Mouse (Mus musculus) erythroid progenitor cell, adult 5-6 weeks (primary cell): ENCODE results near the gene Wfdc9. TPM values are rescaled to one million over a fixed set of nuclear protein-coding genes. Genes with fewer than 3 reads are reported as not detected.
"Not testable (repeated sequence)": the region's sequence is repeated elsewhere in the genome, so short reads cannot be mapped to it uniquely, and the experiment has no call there.

Experiments used
- ATAC-seq: replicated peaks from 2 replicates; pipeline ENCODE4 v1.8.0; 2016; ENCODE audit warnings: moderate number of reproducible peaks, mild to moderate bottlenecking, moderate TSS enrichment, inconsistent platforms; ENCODE audit not compliant: poor library complexity, low FRiP score, severe bottlenecking
- total RNA-seq, 2 experiments: library from RNA; stranded (forward) in 1 of 2; stranded (reverse) in 1 of 2; fragments of 150-400 nt in 1 of 2; fragments of 186-747, 209-891 nt in 1 of 2; gene quantifications; 2 replicates each; pipeline versions ENCODE4 v1.2.3 to v1.2.4; 2015 to 2017; ENCODE audit warnings: low replicate concordance in 2 of 2

The Wfdc9 gene
- total RNA-seq, 2 experiments from 2014 or later, result not detected

GRCm38 (mm10) chr2:164635266-164635665 is 21.1 kb downstream of the Wfdc9 start:
- ATAC-seq, result no peak

- ATAC-seq, result no peak
These were observed 34.6 kb downstream of the Wfdc9 start for GRCm38 (mm10) chr2:164621775-164622174.

- no peak for ATAC-seq
These were observed 37.3 kb downstream of the Wfdc9 start for GRCm38 (mm10) chr2:164619050-164619449.

- no peak for ATAC-seq
These were observed 41.0 kb downstream of the Wfdc9 start for GRCm38 (mm10) chr2:164615386-164615785.

GRCm38 (mm10) chr2:164613471-164613870 is 42.9 kb downstream of the Wfdc9 start, which contains the start of the genes Wfdc6b and Wfdc8:
Gene Wfdc6b (plus strand): TSS chr2:164613522.
Gene Wfdc8 (minus strand): TSS chr2:164613626.
- not testable (repeated sequence) for ATAC-seq

- no peak for ATAC-seq
These were observed 47.6 kb downstream of the Wfdc9 start for GRCm38 (mm10) chr2:164608781-164609180.

- no peak for ATAC-seq
These were observed 52.0 kb downstream of the Wfdc9 start for GRCm38 (mm10) chr2:164604411-164604810.

GRCm38 (mm10) chr2:164603482-164603881 is 52.9 kb downstream of the Wfdc9 start:
- ATAC-seq, result no peak

- ATAC-seq, result no peak
These were observed 56.2 kb downstream of the Wfdc9 start for GRCm38 (mm10) chr2:164600179-164600578.

Other genes starting within 250 kb of the Wfdc9 start
Only the 30 nearest of the 31 such genes appear.
- gene Sdc4, start 212.7 kb downstream of the Wfdc9 start, total RNA-seq (2015; ENCODE audit: low replicate concordance), result 2.5 and 7.2 TPM in 2 replicates
- 5.7 and 7.2 TPM in 2 replicates for gene Sdc4, start 212.7 kb downstream of the Wfdc9 start, total RNA-seq (2017; ENCODE audit: low replicate concordance)
- 8.8 and 10.8 TPM in 2 replicates for gene Sys1, start 199.6 kb downstream of the Wfdc9 start, total RNA-seq (2015; ENCODE audit: low replicate concordance)
- 3.1 and 5.3 TPM in 2 replicates for gene Sys1, start 199.6 kb downstream of the Wfdc9 start, total RNA-seq (2017; ENCODE audit: low replicate concordance)
- not detected in 2 replicates for gene Gm20458, start 195.6 kb downstream of the Wfdc9 start, total RNA-seq (2015; ENCODE audit: low replicate concordance)
- gene Gm20458, start 195.6 kb downstream of the Wfdc9 start, total RNA-seq (2017; ENCODE audit: low replicate concordance), result not detected in 2 replicates
- gene Trp53tg5, start 182.9 kb downstream of the Wfdc9 start, total RNA-seq (2015; ENCODE audit: low replicate concordance), result not detected in 2 replicates
- not detected in 2 replicates for gene Trp53tg5, start 182.9 kb downstream of the Wfdc9 start, total RNA-seq (2017; ENCODE audit: low replicate concordance)
- 6.3 TPM in 1 of 2 replicates, not detected in the other for gene Dbndd2, start 170.5 kb downstream of the Wfdc9 start, total RNA-seq (2015; ENCODE audit: low replicate concordance)
- gene Dbndd2, start 170.5 kb downstream of the Wfdc9 start, total RNA-seq (2017; ENCODE audit: low replicate concordance), result 0.61 TPM in 1 of 2 replicates, not detected in the other
- gene Pigt, start 159.1 kb downstream of the Wfdc9 start, total RNA-seq (2015; ENCODE audit: low replicate concordance), result 18.0 and 22.7 TPM in 2 replicates
- 7.7 and 26.9 TPM in 2 replicates for gene Pigt, start 159.1 kb downstream of the Wfdc9 start, total RNA-seq (2017; ENCODE audit: low replicate concordance)
- not detected in 2 replicates for gene Wfdc2, start 94.2 kb downstream of the Wfdc9 start, total RNA-seq (2015; ENCODE audit: low replicate concordance)
- not detected in 2 replicates for gene Wfdc2, start 94.2 kb downstream of the Wfdc9 start, total RNA-seq (2017; ENCODE audit: low replicate concordance)
- gene Spint3, start 83.1 kb downstream of the Wfdc9 start, total RNA-seq (2015; ENCODE audit: low replicate concordance), result not detected in 2 replicates
- gene Spint3, start 83.1 kb downstream of the Wfdc9 start, total RNA-seq (2017; ENCODE audit: low replicate concordance), result not detected in 2 replicates
- not detected in 2 replicates for gene Wfdc6a, start 71.1 kb downstream of the Wfdc9 start, total RNA-seq (2015; ENCODE audit: low replicate concordance)
- not detected in 2 replicates for gene Wfdc6a, start 71.1 kb downstream of the Wfdc9 start, total RNA-seq (2017; ENCODE audit: low replicate concordance)
- gene Eppin, start 63.0 kb downstream of the Wfdc9 start, total RNA-seq (2015; ENCODE audit: low replicate concordance), result not detected in 2 replicates
- gene Eppin, start 63.0 kb downstream of the Wfdc9 start, total RNA-seq (2017; ENCODE audit: low replicate concordance), result not detected in 2 replicates
- gene Wfdc6b, start 43.1 kb downstream of the Wfdc9 start, total RNA-seq (2015; ENCODE audit: low replicate concordance), result not detected in 2 replicates
- not detected in 2 replicates for gene Wfdc6b, start 43.1 kb downstream of the Wfdc9 start, total RNA-seq (2017; ENCODE audit: low replicate concordance)
- not detected in 2 replicates for gene Wfdc8, start 43.0 kb downstream of the Wfdc9 start, total RNA-seq (2015; ENCODE audit: low replicate concordance)
- not detected in 2 replicates for gene Wfdc8, start 43.0 kb downstream of the Wfdc9 start, total RNA-seq (2017; ENCODE audit: low replicate concordance)
- not detected in 2 replicates for gene Wfdc16, start 17.8 kb downstream of the Wfdc9 start, total RNA-seq (2015; ENCODE audit: low replicate concordance)
- gene Wfdc16, start 17.8 kb downstream of the Wfdc9 start, total RNA-seq (2017; ENCODE audit: low replicate concordance), result not detected in 2 replicates
- gene Wfdc10, start 537 bp downstream of the Wfdc9 start, total RNA-seq (2015; ENCODE audit: low replicate concordance), result not detected in 2 replicates
- not detected in 2 replicates for gene Wfdc10, start 537 bp downstream of the Wfdc9 start, total RNA-seq (2017; ENCODE audit: low replicate concordance)
- gene Wfdc11, start 17.5 kb upstream of the Wfdc9 start, total RNA-seq (2015; ENCODE audit: low replicate concordance), result not detected in 2 replicates
- not detected in 2 replicates for gene Wfdc11, start 17.5 kb upstream of the Wfdc9 start, total RNA-seq (2017; ENCODE audit: low replicate concordance)
- gene Wfdc13, start 28.5 kb upstream of the Wfdc9 start, total RNA-seq (2015; ENCODE audit: low replicate concordance), result not detected in 2 replicates
- gene Wfdc13, start 28.5 kb upstream of the Wfdc9 start, total RNA-seq (2017; ENCODE audit: low replicate concordance), result not detected in 2 replicates
- gene Spint4, start 41.9 kb upstream of the Wfdc9 start, total RNA-seq (2015; ENCODE audit: low replicate concordance), result not detected in 2 replicates
- gene Spint4, start 41.9 kb upstream of the Wfdc9 start, total RNA-seq (2017; ENCODE audit: low replicate concordance), result not detected in 2 replicates
- gene Spint5, start 58.7 kb upstream of the Wfdc9 start, total RNA-seq (2015; ENCODE audit: low replicate concordance), result not detected in 2 replicates
- not detected in 2 replicates for gene Spint5, start 58.7 kb upstream of the Wfdc9 start, total RNA-seq (2017; ENCODE audit: low replicate concordance)
- gene Wfdc3, start 89.3 kb upstream of the Wfdc9 start, total RNA-seq (2015; ENCODE audit: low replicate concordance), result 4.2 and 6.1 TPM in 2 replicates
- 2.3 and 2.8 TPM in 2 replicates for gene Wfdc3, start 89.3 kb upstream of the Wfdc9 start, total RNA-seq (2017; ENCODE audit: low replicate concordance)
- gene Dnttip1, start 89.4 kb upstream of the Wfdc9 start, total RNA-seq (2015; ENCODE audit: low replicate concordance), result 64.6 and 69.2 TPM in 2 replicates
- gene Dnttip1, start 89.4 kb upstream of the Wfdc9 start, total RNA-seq (2017; ENCODE audit: low replicate concordance), result 44.0 and 58.0 TPM in 2 replicates
- gene Ube2c, start 113.3 kb upstream of the Wfdc9 start, total RNA-seq (2015; ENCODE audit: low replicate concordance), result 1,168 and 1,264 TPM in 2 replicates
- 649 and 1,020 TPM in 2 replicates for gene Ube2c, start 113.3 kb upstream of the Wfdc9 start, total RNA-seq (2017; ENCODE audit: low replicate concordance)
- not detected in 2 replicates for gene Tnnc2, start 123.4 kb upstream of the Wfdc9 start, total RNA-seq (2015; ENCODE audit: low replicate concordance)
- gene Tnnc2, start 123.4 kb upstream of the Wfdc9 start, total RNA-seq (2017; ENCODE audit: low replicate concordance), result not detected in 2 replicates
- not detected in 2 replicates for gene Snx21, start 129.2 kb upstream of the Wfdc9 start, total RNA-seq (2015; ENCODE audit: low replicate concordance)
- 0.13 TPM in 1 of 2 replicates, not detected in the other for gene Snx21, start 129.2 kb upstream of the Wfdc9 start, total RNA-seq (2017; ENCODE audit: low replicate concordance)
- gene Acot8, start 148.3 kb upstream of the Wfdc9 start, total RNA-seq (2015; ENCODE audit: low replicate concordance), result 23.8 and 30.6 TPM in 2 replicates
- 33.6 and 58.4 TPM in 2 replicates for gene Acot8, start 148.3 kb upstream of the Wfdc9 start, total RNA-seq (2017; ENCODE audit: low replicate concordance)
- 2.5 and 7.2 TPM in 2 replicates for gene Zswim3, start 148.5 kb upstream of the Wfdc9 start, total RNA-seq (2015; ENCODE audit: low replicate concordance)
- 1.3 and 2.3 TPM in 2 replicates for gene Zswim3, start 148.5 kb upstream of the Wfdc9 start, total RNA-seq (2017; ENCODE audit: low replicate concordance)
- gene Zswim1, start 166.1 kb upstream of the Wfdc9 start, total RNA-seq (2015; ENCODE audit: low replicate concordance), result 1.1 and 5.4 TPM in 2 replicates
- 0.30 TPM in 1 of 2 replicates, not detected in the other for gene Zswim1, start 166.1 kb upstream of the Wfdc9 start, total RNA-seq (2017; ENCODE audit: low replicate concordance)
- not detected in 2 replicates for gene Spata25, start 172.0 kb upstream of the Wfdc9 start, total RNA-seq (2015; ENCODE audit: low replicate concordance)
- not detected in 2 replicates for gene Spata25, start 172.0 kb upstream of the Wfdc9 start, total RNA-seq (2017; ENCODE audit: low replicate concordance)
- 34.0 and 35.3 TPM in 2 replicates for gene Ctsa, start 176.3 kb upstream of the Wfdc9 start, total RNA-seq (2015; ENCODE audit: low replicate concordance)
- 38.9 and 43.0 TPM in 2 replicates for gene Ctsa, start 176.3 kb upstream of the Wfdc9 start, total RNA-seq (2017; ENCODE audit: low replicate concordance)
- not detected in 2 replicates for gene Neurl2, start 176.9 kb upstream of the Wfdc9 start, total RNA-seq (2015; ENCODE audit: low replicate concordance)
- gene Neurl2, start 176.9 kb upstream of the Wfdc9 start, total RNA-seq (2017; ENCODE audit: low replicate concordance), result 1.2 TPM in 1 of 2 replicates, not detected in the other
- 1.3 and 5.0 TPM in 2 replicates for gene Pltp, start 201.1 kb upstream of the Wfdc9 start, total RNA-seq (2015; ENCODE audit: low replicate concordance)
- gene Pltp, start 201.1 kb upstream of the Wfdc9 start, total RNA-seq (2017; ENCODE audit: low replicate concordance), result 0.23 TPM in 1 of 2 replicates, not detected in the other